Mouse (Mus musculus): ENCODE results near the gene Cyth4.

DNA sequence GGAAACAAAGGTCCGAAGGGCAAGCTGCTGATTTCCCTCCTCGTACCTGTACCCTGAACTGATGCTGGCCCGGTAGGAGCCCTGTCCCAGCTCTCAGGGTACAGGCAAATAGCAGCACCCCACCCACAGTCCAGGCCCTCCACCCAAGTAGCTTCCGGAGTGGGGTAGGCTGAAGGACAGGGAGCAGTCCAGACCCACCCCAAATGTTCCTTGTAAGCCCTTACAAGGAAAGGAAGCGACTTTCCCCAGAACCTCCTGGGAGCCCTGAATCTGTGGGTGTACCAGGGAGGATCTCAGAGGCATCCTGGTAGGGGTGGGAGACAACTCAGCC, 24.6 kb upstream of the Cyth4 start:
- TF ChIP-seq GATA1 (IDR thresholded peaks at IDR 0.05; ENCODE audit: borderline replicate concordance, low read length) = no peak
- no peak for TF ChIP-seq FLI1 (IDR thresholded peaks at IDR 0.05; ENCODE audit: low read length)

All from megakaryocyte, embryonic 14.5 days (primary cell).